Mouse (Mus musculus): ENCODE results near the gene Ppfibp2. TPM values are rescaled to one million over a fixed set of nuclear protein-coding genes. Genes with fewer than 3 reads are reported as not detected.

Ppfibp2 gene
- polyA plus RNA-seq, 1 experiment from 2014 or later: 5.4 TPM

DNA sequence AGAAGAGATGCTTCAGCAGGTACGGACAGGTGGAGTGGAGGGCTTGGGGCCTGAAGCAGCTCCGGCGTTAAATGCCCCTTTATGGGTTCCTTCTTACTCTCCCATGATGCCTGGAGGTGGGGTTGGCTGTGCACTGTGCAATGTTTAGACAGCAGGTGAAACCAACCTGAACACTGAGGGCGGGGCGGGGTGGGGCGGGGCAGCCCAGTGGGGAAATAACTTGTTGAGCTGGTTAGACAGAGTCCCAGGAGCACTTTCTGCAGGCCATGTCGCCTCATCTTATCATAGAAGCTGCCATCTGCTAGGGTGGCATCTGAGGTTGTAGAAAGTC is 90.9 kb downstream of the Ppfibp2 start:
- H3K36me3 ChIP-seq (ENCODE audit: insufficient read depth): no peaks in the 10 kb centered on the region
- WGBS: 69% methylated on average over 7 of the region's 7 CpGs
- H3K4me3 ChIP-seq (ENCODE audit: low read depth, low read length): no peak overlapping the region
- ATAC-seq (ENCODE audit: insufficient read depth): peak; percentile 76
- peak overlapping the region; percentile 58; the same call in 1 of the 2 replicates for H3K27ac ChIP-seq (ENCODE audit: low read depth)
- H3K4me2 ChIP-seq: peak overlapping the region; percentile 35
- H3K27me3 ChIP-seq (ENCODE audit: insufficient read depth, low read length): no peaks in the 10 kb centered on the region
- H3K9ac ChIP-seq: no peak overlapping the region
- peak; percentile 31 for DNase-seq
- H3K4me1 ChIP-seq (ENCODE audit: insufficient read depth): peaks cover 5% of the 10 kb centered on the region; the same call in 1 of the 2 replicates
- TF ChIP-seq CTCF (IDR thresholded peaks at IDR 0.05; ENCODE audit: low read depth): no peak
- no peaks in the 10 kb centered on the region for H3K9me3 ChIP-seq (ENCODE audit: low read depth, low read length)

- H3K4me1 ChIP-seq (ENCODE audit: insufficient read depth): peaks cover 5% of the 10 kb centered on the region; the same call in 1 of the 2 replicates
- no peaks in the 10 kb centered on the region for H3K36me3 ChIP-seq (ENCODE audit: insufficient read depth)
- H3K4me2 ChIP-seq: no peak overlapping the region
- no peak for ATAC-seq (ENCODE audit: insufficient read depth)
- 12% methylated on average over 3 of the region's 3 CpGs for WGBS
- no peak for TF ChIP-seq CTCF (IDR thresholded peaks at IDR 0.05; ENCODE audit: low read depth)
- H3K27ac ChIP-seq (ENCODE audit: low read depth): no peak overlapping the region
- H3K4me3 ChIP-seq (ENCODE audit: low read depth, low read length): no peak overlapping the region
- no peaks in the 10 kb centered on the region for H3K27me3 ChIP-seq (ENCODE audit: insufficient read depth, low read length)
- DNase-seq: peak; percentile 22
- H3K9me3 ChIP-seq (ENCODE audit: low read depth, low read length): no peaks in the 10 kb centered on the region
- no peak overlapping the region for H3K9ac ChIP-seq
These were observed 92.4 kb downstream of the Ppfibp2 start for GRCm38 (mm10) chr7:107687412-107687811.

- Histone ChIP-seq H3K9ac (no peak overlapping the region), H3K27ac (ENCODE audit: low read depth) (no peak overlapping the region), H3K9me3 (ENCODE audit: low read depth, low read length) (no peaks in the 10 kb centered on the region), H3K4me1 (ENCODE audit: insufficient read depth) (peaks cover 5% of the 10 kb centered on the region; the same call in 1 of the 2 replicates), H3K36me3 (ENCODE audit: insufficient read depth) (no peaks in the 10 kb centered on the region), H3K4me3 (ENCODE audit: low read depth, low read length) (no peak overlapping the region), H3K4me2 (no peak overlapping the region), H3K27me3 (ENCODE audit: insufficient read depth, low read length) (no peaks in the 10 kb centered on the region)
- DNase-seq: no peak
- no peak for TF ChIP-seq CTCF (IDR thresholded peaks at IDR 0.05; ENCODE audit: low read depth)
- no peak for ATAC-seq (ENCODE audit: insufficient read depth)
- 67% methylated on average over 4 of the region's 4 CpGs for WGBS
These were observed 93.0 kb downstream of the Ppfibp2 start for GRCm38 (mm10) chr7:107688040-107688439.

GRCm38 (mm10) chr7:107690426-107691221 is 95.6 kb downstream of the Ppfibp2 start:
- no peaks in the 10 kb centered on the region for H3K9me3 ChIP-seq (ENCODE audit: low read depth, low read length)
- DNase-seq (no peak), ATAC-seq (ENCODE audit: insufficient read depth) (no peak)
- peaks cover 5% of the 10 kb centered on the region; the same call in 1 of the 2 replicates for H3K4me1 ChIP-seq (ENCODE audit: insufficient read depth)
- H3K27me3 ChIP-seq (ENCODE audit: insufficient read depth, low read length): no peaks in the 10 kb centered on the region
- H3K36me3 ChIP-seq (ENCODE audit: insufficient read depth): no peaks in the 10 kb centered on the region
- H3K9ac ChIP-seq: no peak overlapping the region
- H3K4me3 ChIP-seq (ENCODE audit: low read depth, low read length): no peak overlapping the region
- TF ChIP-seq CTCF (IDR thresholded peaks at IDR 0.05; ENCODE audit: low read depth): no peak
- 15% methylated on average over 17 of the region's 17 CpGs for WGBS
- no peak overlapping the region for H3K27ac ChIP-seq (ENCODE audit: low read depth)
- 0 out of 2 replicates have a peak overlapping the region, but pooled peaks have one; percentile 2 for H3K4me2 ChIP-seq

GRCm38 (mm10) chr7:107691493-107691892 is 96.5 kb downstream of the Ppfibp2 start:
- Histone ChIP-seq H3K27ac (ENCODE audit: low read depth) (no peak overlapping the region), H3K9ac (no peak overlapping the region), H3K9me3 (ENCODE audit: low read depth, low read length) (no peaks in the 10 kb centered on the region), H3K27me3 (ENCODE audit: insufficient read depth, low read length) (no peaks in the 10 kb centered on the region), H3K4me3 (ENCODE audit: low read depth, low read length) (no peak overlapping the region), H3K4me1 (ENCODE audit: insufficient read depth) (peaks cover 5% of the 10 kb centered on the region; the same call in 1 of the 2 replicates), H3K4me2 (no peak overlapping the region), H3K36me3 (ENCODE audit: insufficient read depth) (no peaks in the 10 kb centered on the region)
- no peak for TF ChIP-seq CTCF (IDR thresholded peaks at IDR 0.05; ENCODE audit: low read depth)
- DNase-seq: no peak
- WGBS: 17% methylated on average over 6 of the region's 6 CpGs
- ATAC-seq (ENCODE audit: insufficient read depth): peak; percentile 70

DNA sequence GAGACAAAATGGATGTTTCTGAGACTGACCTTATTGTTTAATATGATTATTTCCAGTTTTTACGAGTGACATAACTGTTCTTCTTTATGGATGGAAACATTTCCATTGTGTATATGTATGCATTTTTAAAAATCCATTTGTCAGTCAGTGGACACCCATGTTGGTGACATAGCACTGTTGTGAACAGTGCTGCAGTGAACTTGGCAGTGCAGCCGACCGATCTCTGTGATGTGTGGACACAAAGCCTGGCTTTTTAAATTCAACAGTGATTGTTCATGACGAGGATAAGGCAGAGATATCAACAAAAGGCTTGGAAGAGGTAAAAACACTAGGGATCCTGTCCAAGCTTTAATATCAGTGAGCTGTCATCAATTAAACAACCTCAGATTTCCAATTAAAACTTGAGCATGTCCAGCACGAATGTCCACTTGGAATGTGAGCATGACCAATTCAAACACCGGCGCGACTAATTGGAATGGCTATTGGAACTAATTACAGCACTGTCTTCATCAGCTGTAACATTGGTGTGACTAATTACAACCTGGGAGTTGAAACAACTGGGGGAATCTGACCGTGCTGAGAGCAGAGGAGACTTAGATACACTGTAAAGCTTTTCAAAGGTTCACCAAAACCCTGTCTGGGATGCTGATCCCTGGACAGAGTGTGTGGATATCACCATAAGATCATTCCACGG is 99.4 kb downstream of the Ppfibp2 start:
- 59% methylated on average over 10 of the region's 10 CpGs for WGBS
- Histone ChIP-seq H3K27me3 (ENCODE audit: insufficient read depth, low read length) (no peaks in the 10 kb centered on the region), H3K4me1 (ENCODE audit: insufficient read depth) (peaks cover 5% of the 10 kb centered on the region; the same call in 1 of the 2 replicates), H3K9ac (no peak overlapping the region), H3K4me2 (no peak overlapping the region), H3K9me3 (ENCODE audit: low read depth, low read length) (no peaks in the 10 kb centered on the region), H3K27ac (ENCODE audit: low read depth) (no peak overlapping the region), H3K4me3 (ENCODE audit: low read depth, low read length) (no peak overlapping the region), H3K36me3 (ENCODE audit: insufficient read depth) (no peaks in the 10 kb centered on the region)
- TF ChIP-seq CTCF (IDR thresholded peaks at IDR 0.05; ENCODE audit: low read depth): no peak
- DNase-seq: no peak
- ATAC-seq (ENCODE audit: insufficient read depth): no peak

DNA sequence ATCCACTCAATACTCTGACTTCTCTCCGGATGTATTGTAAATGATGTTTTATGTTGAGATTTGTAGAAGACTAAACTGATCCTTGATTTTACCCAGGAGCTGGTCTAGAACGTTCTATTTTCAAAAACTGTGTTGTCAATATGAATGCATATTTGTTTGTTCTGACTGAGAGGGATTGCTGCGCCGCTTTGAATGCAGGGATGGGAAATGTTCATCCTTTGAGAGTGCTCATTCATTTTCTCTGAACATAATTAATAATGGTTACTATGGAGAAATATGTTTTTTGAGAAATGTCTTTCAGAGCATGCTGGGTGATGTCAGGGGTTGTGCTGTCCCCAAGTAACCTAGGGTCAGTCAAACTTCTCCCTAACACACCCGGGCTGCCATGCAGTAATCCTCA is 102.1 kb downstream of the Ppfibp2 start:
- Histone ChIP-seq H3K9me3 (ENCODE audit: low read depth, low read length) (no peaks in the 10 kb centered on the region), H3K27ac (ENCODE audit: low read depth) (no peak overlapping the region), H3K4me1 (ENCODE audit: insufficient read depth) (no peaks in the 10 kb centered on the region), H3K27me3 (ENCODE audit: insufficient read depth, low read length) (no peaks in the 10 kb centered on the region), H3K9ac (no peak overlapping the region), H3K36me3 (ENCODE audit: insufficient read depth) (no peaks in the 10 kb centered on the region), H3K4me2 (no peak overlapping the region), H3K4me3 (ENCODE audit: low read depth, low read length) (no peak overlapping the region)
- DNase-seq (no peak), ATAC-seq (ENCODE audit: insufficient read depth) (no peak)
- no peak for TF ChIP-seq CTCF (IDR thresholded peaks at IDR 0.05; ENCODE audit: low read depth)
- 85% methylated on average over 5 of the region's 5 CpGs for WGBS
